Mouse (Mus musculus) left cerebral cortex, postnatal 10 days (tissue): ENCODE results near the gene Zfyve1. TPM values are rescaled to one million over a fixed set of nuclear protein-coding genes. Genes with fewer than 3 reads are reported as not detected.

ENCODE experiments used
- DNase-seq, 2 experiments: peaks; one replicate each; pipeline ENCODE4 v3.0.0; 2021 to 2022; ENCODE audit warnings: low spot score in 2 of 2, mixed read lengths in 1 of 2; ENCODE audit errors: extremely low spot score in 1 of 2
- intact Hi-C: fragments of 180-260 bp; cut with DNase I; formaldehyde crosslinking; loops from one replicate; pipeline ENCODE4 v1.15.1; 2025
- total RNA-seq, 2 experiments: library from RNA; stranded (reverse); gene quantifications; 2 replicates each; pipeline ENCODE4 v1.2.3; 2021

Zfyve1 gene
- total RNA-seq, 2 experiments from 2014 or later: 37.2 to 40.3 TPM

- DNase-seq: no peak
- intact Hi-C loops: no loop called here
Measured at GRCm38 (mm10) chr12:83532966-83533365, 64.1 kb downstream of the Zfyve1 start.

- intact Hi-C loops: no loop called here
- no peak for DNase-seq
Measured at GRCm38 (mm10) chr12:83531992-83532391, 65.0 kb downstream of the Zfyve1 start.

- intact Hi-C loops: no loop called here
- DNase-seq: no peak
Measured at GRCm38 (mm10) chr12:83528665-83529064, 68.4 kb downstream of the Zfyve1 start.

GRCm38 (mm10) chr12:83527816-83528215 lies 69.2 kb downstream of the Zfyve1 start:
- intact Hi-C loops: no loop called here
- no peak for DNase-seq

GRCm38 (mm10) chr12:83525822-83526544 lies 71.0 kb downstream of the Zfyve1 start:
- intact Hi-C loops: no loop called here
- no peak for DNase-seq

- intact Hi-C loops: no loop called here
- no peak for DNase-seq
Measured at GRCm38 (mm10) chr12:83524329-83524728, 72.7 kb downstream of the Zfyve1 start.

GRCm38 (mm10) chr12:83523892-83524291 lies 73.1 kb downstream of the Zfyve1 start:
- no peak for DNase-seq
- intact Hi-C loops: no loop called here

- intact Hi-C loops: no loop called here
Measured at GRCm38 (mm10) chr12:83523056-83523455, 74.0 kb downstream of the Zfyve1 start.

GRCm38 (mm10) chr12:83521083-83521482 lies 75.9 kb downstream of the Zfyve1 start:
- no peak for DNase-seq
- intact Hi-C loops: no loop called here

More at GRCm38 (mm10) chr12:83523056-83523455, 74.0 kb downstream of the Zfyve1 start:
- no peak for DNase-seq

- intact Hi-C loops: no loop called here
- peak; percentile 93 to 97 for DNase-seq
Measured at GRCm38 (mm10) chr12:83520311-83520890, 76.6 kb downstream of the Zfyve1 start, which contains the start of gene Dcaf4. Dcaf4 (plus strand) TSS chr12:83520466.

- DNase-seq: no peak
- intact Hi-C loops: no loop called here
Measured at GRCm38 (mm10) chr12:83517580-83517979, 79.4 kb downstream of the Zfyve1 start.

- intact Hi-C loops: no loop called here
- DNase-seq: no peak
Measured at GRCm38 (mm10) chr12:83514216-83514615, 82.8 kb downstream of the Zfyve1 start.

GRCm38 (mm10) chr12:83513185-83513584 lies 83.8 kb downstream of the Zfyve1 start:
- intact Hi-C loops: no loop called here
- peak in 1 of 2 experiments; percentile 76 for DNase-seq

- no peak for DNase-seq
- intact Hi-C loops: no loop called here
Measured at GRCm38 (mm10) chr12:83512783-83513182, 84.2 kb downstream of the Zfyve1 start.

GRCm38 (mm10) chr12:83510586-83510985 lies 86.4 kb downstream of the Zfyve1 start:
- intact Hi-C loops: no loop called here
- no peak for DNase-seq

GRCm38 (mm10) chr12:83506543-83506942 lies 90.5 kb downstream of the Zfyve1 start:
- intact Hi-C loops: no loop called here
- no peak for DNase-seq

- peak; percentile 48 to 70 for DNase-seq
Measured at GRCm38 (mm10) chr12:83502190-83502589, 94.8 kb downstream of the Zfyve1 start.

GRCm38 (mm10) chr12:83499256-83499655 lies 97.8 kb downstream of the Zfyve1 start:
- DNase-seq: no peak
- intact Hi-C loops: no loop called here

More at GRCm38 (mm10) chr12:83502190-83502589, 94.8 kb downstream of the Zfyve1 start:
- intact Hi-C loops: loop anchor here (5.0 kb wide), 1 partner anchor 390 kb away; no protein-coding TSS in a partner anchor

GRCm38 (mm10) chr12:83497959-83498358 lies 99.1 kb downstream of the Zfyve1 start:
- intact Hi-C loops: no loop called here
- DNase-seq: no peak

GRCm38 (mm10) chr12:83496736-83497135 lies 100.3 kb downstream of the Zfyve1 start:
- intact Hi-C loops: no loop called here
- DNase-seq: no peak
